Comparison of ENCODE assay signal across 8 mouse cellular contexts in the genomic region with DNA sequence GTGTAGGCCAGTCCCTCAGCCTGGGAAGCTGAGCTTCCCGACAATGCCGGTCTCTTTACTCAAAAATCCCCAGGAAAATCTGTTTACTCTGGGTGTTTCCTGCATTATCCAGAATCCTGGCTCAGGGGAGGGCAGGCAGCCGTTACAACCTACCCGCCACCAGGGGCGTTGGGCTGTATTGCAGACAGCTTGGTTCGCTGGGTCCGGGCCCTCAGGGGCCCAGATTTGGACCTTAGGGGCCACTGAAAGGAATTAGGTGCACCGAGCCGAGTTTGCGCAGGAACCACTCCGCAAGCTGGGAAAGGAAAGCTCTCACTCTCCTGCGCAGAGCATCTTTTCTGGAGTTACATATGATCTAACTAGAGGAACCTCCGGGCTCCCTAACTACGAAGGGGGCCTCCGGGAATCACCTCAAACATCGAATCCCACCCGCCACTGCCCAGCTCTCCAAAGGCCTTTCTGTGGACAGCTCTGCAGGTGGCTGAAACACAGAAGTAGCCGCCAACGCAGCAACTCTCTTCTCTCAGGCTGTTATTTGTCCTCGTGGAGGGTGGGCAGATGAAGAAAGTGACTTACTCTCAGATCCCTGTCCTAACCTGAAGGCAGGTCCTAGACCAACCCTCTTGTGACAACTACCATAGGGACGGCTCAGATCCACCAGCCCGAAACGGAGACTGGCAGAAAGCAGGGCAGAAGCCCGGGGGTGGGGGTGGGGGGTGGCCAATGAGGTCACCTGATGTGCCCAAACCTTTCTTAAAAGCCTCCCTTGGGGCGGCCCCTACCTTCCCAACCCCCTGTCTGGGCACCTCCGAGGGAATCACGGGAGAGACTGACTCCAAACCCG. TPM values are rescaled to one million over a fixed set of nuclear protein-coding genes. Genes with fewer than 3 reads are reported as not detected.
DNase-seq lines count a peak whose midpoint lies in the region; ATAC-seq and TF ChIP-seq lines count a peak whose summit lies in the region.

No protein-coding gene starts in this region.

- peak overlapping the region; percentile 65; the same call in 1 of the 2 replicates for H3K4me3 ChIP-seq in hindbrain, embryonic 10.5 days
- no peak overlapping the region for H3K4me3 ChIP-seq in hindbrain, embryonic 12.5 days
- 0 out of 2 replicates have a peak overlapping the region, but pooled peaks have one; percentile 61 for H3K4me3 ChIP-seq in intestine, embryonic 16.5 days (ENCODE audit: low read length)
- no peak overlapping the region for H3K4me3 ChIP-seq in lung, embryonic 14.5 days (ENCODE audit: low read depth, low read length)

- H3K9me3 ChIP-seq in hindbrain, embryonic 10.5 days = no peaks in the 10 kb centered on the region
- no peaks in the 10 kb centered on the region for H3K9me3 ChIP-seq in hindbrain, embryonic 12.5 days (replicated peaks)
- H3K9me3 ChIP-seq in intestine, embryonic 16.5 days (ENCODE audit: control insufficient read depth, low read length) = no peaks in the 10 kb centered on the region
- no peaks in the 10 kb centered on the region for H3K9me3 ChIP-seq in lung, embryonic 14.5 days (ENCODE audit: low read depth, low read length)

- H3K4me1 ChIP-seq in hindbrain, embryonic 10.5 days (replicated peaks) = peaks cover 74% of the 10 kb centered on the region
- peaks cover 42% of the 10 kb centered on the region for H3K4me1 ChIP-seq in hindbrain, embryonic 12.5 days
- peaks cover 66% of the 10 kb centered on the region for H3K4me1 ChIP-seq in intestine, embryonic 16.5 days (ENCODE audit: control insufficient read depth, insufficient read depth, low read length)
- H3K4me1 ChIP-seq in lung, embryonic 14.5 days (ENCODE audit: insufficient read depth) = peaks cover 18% of the 10 kb centered on the region

- no peak overlapping the region for H3K27ac ChIP-seq in hindbrain, embryonic 10.5 days
- H3K27ac ChIP-seq in hindbrain, embryonic 12.5 days = no peak overlapping the region
- no peak overlapping the region; the same call in 1 of the 2 replicates for H3K27ac ChIP-seq in intestine, embryonic 16.5 days (ENCODE audit: low read length)
- no peak overlapping the region for H3K27ac ChIP-seq in lung, embryonic 14.5 days (ENCODE audit: low read depth)

- no peaks in the 10 kb centered on the region for H3K36me3 ChIP-seq in hindbrain, embryonic 10.5 days
- no peaks in the 10 kb centered on the region for H3K36me3 ChIP-seq in hindbrain, embryonic 12.5 days
- no peaks in the 10 kb centered on the region for H3K36me3 ChIP-seq in intestine, embryonic 16.5 days (ENCODE audit: control insufficient read depth, insufficient read depth, low read length)
- no peaks in the 10 kb centered on the region for H3K36me3 ChIP-seq in lung, embryonic 14.5 days (ENCODE audit: insufficient read depth)

- peaks cover 86% of the 10 kb centered on the region for H3K27me3 ChIP-seq in hindbrain, embryonic 10.5 days (ENCODE audit: insufficient read depth, poor library complexity, severe bottlenecking)
- peaks cover 69% of the 10 kb centered on the region for H3K27me3 ChIP-seq in hindbrain, embryonic 12.5 days
- H3K27me3 ChIP-seq in intestine, embryonic 16.5 days (replicated peaks; ENCODE audit: control insufficient read depth, insufficient read depth, low read length) = peaks cover 19% of the 10 kb centered on the region
- peaks cover 34% of the 10 kb centered on the region for H3K27me3 ChIP-seq in lung, embryonic 14.5 days (ENCODE audit: insufficient read depth, low read length)

- WGBS in hindbrain, embryonic 10.5 days = under 1% methylated on average over 28 of the region's 28 CpGs
- under 1% methylated on average over 28 of the region's 28 CpGs for WGBS in hindbrain, embryonic 12.5 days
- WGBS in intestine, embryonic 16.5 days = 5% methylated on average over 28 of the region's 28 CpGs
- WGBS in lung, embryonic 14.5 days = 3% methylated on average over 28 of the region's 28 CpGs

- H3K9ac ChIP-seq in hindbrain, embryonic 12.5 days = no peak overlapping the region
- peak overlapping the region; percentile 79; the same call in 1 of the 2 replicates for H3K9ac ChIP-seq in intestine, embryonic 16.5 days (ENCODE audit: low read depth, low read length)
- H3K9ac ChIP-seq in lung, embryonic 14.5 days = no peak overlapping the region; the same call in 1 of the 2 replicates

- no peak overlapping the region for H3K4me2 ChIP-seq in hindbrain, embryonic 12.5 days (replicated peaks)
- peak overlapping the region; percentile 94 for H3K4me2 ChIP-seq in intestine, embryonic 16.5 days (ENCODE audit: low read depth, low read length)
- H3K4me2 ChIP-seq in lung, embryonic 14.5 days = peak overlapping the region; percentile 94

- peak; percentile 50 for DNase-seq in hindbrain, embryonic 10.5 days (ENCODE audit: low spot score)
- peak; percentile 26 for DNase-seq in Muller cell, postnatal 12 days (ENCODE audit: inconsistent ontology term)
- peak; percentile 36 for DNase-seq in embryo, embryonic 9.5 days (ENCODE audit: extremely low spot score)
- peak; percentile 79 for DNase-seq in lung, embryonic 14.5 days
- DNase-seq in thymus, postnatal 25 days = peak; percentile 39
- no peak for DNase-seq in urinary bladder, adult 18-20 months (ENCODE audit: low spot score in 2 of 2)

- peak; percentile 72 for TF ChIP-seq CTCF in lung, embryonic 14.5 days (IDR thresholded peaks at IDR 0.05; ENCODE audit: low read depth)

- no peak for ATAC-seq in hindbrain, embryonic 12.5 days (ENCODE audit: low FRiP score)
- ATAC-seq in intestine, embryonic 16.5 days = no peak
- ATAC-seq in lung, embryonic 14.5 days (ENCODE audit: insufficient read depth) = no peak

RNA-seq across cellular contexts. Expression of gene Cbx4, which starts 2.6 kb away (rescaled TPM):
- 4.4 and 8.2 TPM in 2 replicates for polyA plus RNA-seq in hindbrain, embryonic 10.5 days (2016; fragmentation: Nextera tagmentation; extraction: Ambion mirVana)
- polyA plus RNA-seq in hindbrain, embryonic 12.5 days (2016; fragmentation: Nextera tagmentation; extraction: Ambion mirVana) = 13.2 and 15.0 TPM in 2 replicates
- polyA plus RNA-seq in intestine, embryonic 16.5 days (2015; fragmentation: Nextera tagmentation; extraction: Ambion mirVana) = 9.3 and 10.0 TPM in 2 replicates
- polyA plus RNA-seq in lung, embryonic 14.5 days (2014; fragmentation: Nextera tagmentation; extraction: Ambion mirVana) = 13.1 and 13.8 TPM in 2 replicates

RNA-seq across cellular contexts. Expression of gene Cbx8, which starts 47.8 kb away (rescaled TPM):
- 11.2 and 13.0 TPM in 2 replicates for polyA plus RNA-seq in hindbrain, embryonic 10.5 days (2016; fragmentation: Nextera tagmentation; extraction: Ambion mirVana)
- 9.9 and 11.6 TPM in 2 replicates for polyA plus RNA-seq in hindbrain, embryonic 12.5 days (2016; fragmentation: Nextera tagmentation; extraction: Ambion mirVana)
- 8.1 and 8.5 TPM in 2 replicates for polyA plus RNA-seq in intestine, embryonic 16.5 days (2015; fragmentation: Nextera tagmentation; extraction: Ambion mirVana)
- polyA plus RNA-seq in lung, embryonic 14.5 days (2014; fragmentation: Nextera tagmentation; extraction: Ambion mirVana) = 8.5 and 8.8 TPM in 2 replicates

Comparison
In these comparisons a context has a peak if more than half of its experiments do, and no peak if none do; other contexts are left out.
1. H3K4me3 ChIP-seq: peak in hindbrain, embryonic 10.5 days (single experiment) and intestine, embryonic 16.5 days (single experiment); none in hindbrain, embryonic 12.5 days (single experiment) and lung, embryonic 14.5 days (single experiment).
2. DNase-seq: peak in hindbrain, embryonic 10.5 days (single experiment), Muller cell, postnatal 12 days (single experiment), embryo, embryonic 9.5 days (single experiment), lung, embryonic 14.5 days (single experiment) and thymus, postnatal 25 days (single experiment); none in urinary bladder, adult 18-20 months (0 of 2).